Mouse (Mus musculus) adrenal gland (tissue): ENCODE measurements at regions not wholly inside any gene's neighbourhood (a gene's known extent, or its start where the extent isn't known, plus 50 kb on each side); places are given as distances from the start of the nearest gene placed in this dataset.

Experiments used
- intact Hi-C: fragments of 180-260 bp; cut with DNase I; formaldehyde crosslinking; loops from one replicate; pipeline ENCODE4 v1.15.1; 2025

DNA sequence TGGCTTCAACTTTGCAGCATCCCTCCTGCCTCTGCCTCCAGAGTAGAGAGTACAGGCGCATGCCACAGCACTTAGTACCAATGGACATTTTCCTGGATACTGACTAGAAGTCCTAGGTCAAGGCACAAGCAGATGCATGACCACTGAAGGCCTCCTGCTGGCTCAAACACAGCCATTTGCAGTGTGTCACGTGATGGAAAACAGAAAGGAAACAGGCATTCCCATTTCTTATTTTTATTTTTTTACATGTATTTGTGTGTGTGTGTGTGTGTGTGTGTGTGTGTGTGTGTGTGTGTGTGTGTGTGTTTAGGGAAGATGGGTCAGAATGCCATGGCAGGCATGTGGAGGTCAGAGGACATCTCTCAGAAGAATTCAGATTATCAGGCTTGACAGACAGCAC, 65.6 kb downstream of the Thap12 start:
- intact Hi-C loops, result no loop called here

DNA sequence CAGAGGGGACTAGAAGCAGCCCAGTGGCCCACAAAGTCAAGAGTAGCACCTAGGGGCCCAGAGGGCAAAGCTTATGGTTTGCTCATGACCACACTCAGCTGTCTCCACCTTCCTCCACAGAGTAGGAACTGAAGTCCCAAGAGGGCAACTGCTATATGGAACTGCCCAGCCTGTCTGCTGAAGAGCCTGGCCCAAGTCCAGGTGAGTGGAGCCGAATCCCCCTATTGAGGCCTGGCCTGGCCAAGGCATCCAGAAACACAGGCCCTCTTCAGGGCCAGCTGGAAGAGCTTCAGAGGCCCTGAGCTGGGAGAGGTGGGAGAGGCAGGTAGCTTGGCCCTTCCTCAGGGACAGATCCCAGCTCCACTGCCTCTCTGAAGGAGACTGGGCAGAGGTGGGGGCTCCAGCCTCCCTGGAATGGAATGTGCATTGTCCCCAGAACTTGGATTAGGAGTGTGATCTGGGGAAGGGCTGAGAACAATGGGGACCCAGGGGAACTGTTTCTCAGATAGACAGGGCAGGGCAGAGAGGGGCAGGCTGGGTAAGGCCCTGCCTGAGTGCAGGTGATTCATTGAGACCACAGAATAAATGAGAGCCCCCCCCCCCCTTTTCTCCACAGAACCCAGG, 65.7 kb upstream of the Wnt11 start:
- intact Hi-C loops, result no loop called here

DNA sequence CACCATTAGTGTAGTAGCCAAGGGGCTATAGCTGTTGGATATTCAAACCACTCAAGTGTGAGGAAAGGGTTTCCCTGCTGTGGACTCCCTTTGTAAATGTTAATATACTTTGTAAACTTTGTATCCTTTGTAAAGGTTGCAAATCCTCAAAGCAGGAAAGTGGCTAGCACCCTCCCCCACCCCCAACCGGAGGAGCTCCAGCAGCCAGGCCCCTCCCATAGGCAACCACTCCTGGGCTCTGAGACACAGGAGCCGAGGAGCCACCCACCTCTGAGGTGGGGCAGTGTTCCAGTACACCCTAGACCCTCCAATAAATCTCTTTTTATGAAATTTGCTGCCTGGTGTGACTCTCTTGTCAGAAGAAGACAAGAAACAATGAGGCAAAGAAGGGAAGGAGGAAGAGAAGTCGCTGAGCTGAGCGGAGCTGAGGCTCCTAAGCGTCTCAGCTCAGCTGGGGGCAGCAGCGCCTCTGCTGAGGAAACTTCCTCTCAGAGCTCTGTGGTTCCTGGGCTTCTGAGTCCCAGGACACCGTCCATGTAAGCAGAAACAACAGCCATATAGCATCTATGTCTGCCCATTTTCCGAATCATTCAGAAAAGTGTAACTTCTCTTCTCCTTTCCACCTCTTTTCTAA, 64.5 kb upstream of the Wnt11 start:
- intact Hi-C loops, result no loop called here

DNA sequence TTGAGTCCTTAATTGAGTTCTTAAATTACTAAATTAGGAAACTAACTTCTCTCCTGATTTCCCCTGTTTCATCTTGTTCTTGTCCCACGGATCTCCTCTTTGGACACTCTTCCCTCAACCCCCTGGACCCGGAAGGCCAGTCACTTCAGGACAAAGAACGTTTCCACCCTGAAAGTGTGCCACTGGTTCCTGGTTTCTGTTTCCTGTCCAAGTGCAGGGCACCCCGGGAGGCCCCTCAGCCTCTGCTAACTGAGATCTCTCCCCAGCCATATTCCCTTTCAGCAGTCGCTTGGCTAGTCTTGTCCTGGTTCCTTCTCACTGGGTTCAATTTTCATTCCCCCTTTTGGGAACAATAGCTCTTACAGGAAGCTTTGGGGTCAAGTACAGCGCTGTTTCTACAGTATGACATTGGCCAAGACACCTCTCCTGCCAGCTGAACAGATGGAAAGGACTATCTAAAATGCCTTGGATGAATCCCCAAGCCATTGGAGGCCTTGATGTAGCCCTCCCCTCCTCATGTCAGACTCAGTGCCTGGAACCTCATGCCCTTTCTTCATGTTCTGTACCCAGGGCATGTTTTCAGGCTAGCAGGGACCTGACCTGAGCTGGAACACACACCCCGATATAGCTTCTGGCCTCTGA, 63.7 kb upstream of the Wnt11 start:
- intact Hi-C loops, result no loop called here

DNA sequence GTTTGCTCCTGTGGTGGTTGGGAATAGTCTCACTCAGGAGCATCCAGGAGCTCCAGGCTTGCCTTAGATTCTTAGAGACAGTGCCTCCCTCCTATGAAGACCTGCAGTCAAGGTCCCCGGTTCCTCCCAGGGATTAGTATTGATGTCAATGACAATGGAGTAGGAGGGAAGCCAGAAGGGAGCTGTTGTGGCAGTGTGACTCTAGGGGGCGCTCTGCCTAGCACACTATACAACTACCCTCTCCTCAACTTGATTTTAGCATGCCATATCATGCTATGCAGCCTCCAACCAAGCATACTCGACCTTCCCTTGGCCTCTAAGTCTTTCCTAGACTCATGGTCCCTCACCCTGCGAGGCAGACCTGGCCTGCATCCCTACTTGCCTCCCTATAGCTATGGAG, 60.3 kb upstream of the Wnt11 start:
- intact Hi-C loops, result no loop called here

DNA sequence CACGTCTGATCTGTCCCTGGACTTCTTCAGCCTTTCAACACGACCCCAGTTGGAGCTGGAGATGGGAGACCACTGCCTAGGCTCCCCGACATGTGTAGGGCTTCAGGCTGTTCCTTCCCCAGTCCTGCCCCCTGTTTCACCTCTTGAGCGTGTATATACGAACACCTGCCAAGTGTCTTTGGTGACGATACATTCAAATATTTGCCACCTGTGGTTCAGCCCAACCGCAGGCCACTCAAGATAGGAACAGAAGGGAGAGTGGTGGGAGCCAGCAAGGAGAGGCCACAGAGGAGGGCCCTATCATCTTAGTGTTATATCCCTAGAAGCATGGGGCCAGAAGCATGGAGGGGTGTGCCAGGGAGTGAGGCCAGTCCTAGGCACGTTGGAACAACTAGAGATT, 59.9 kb upstream of the Wnt11 start:
- intact Hi-C loops, result loop anchor here (5.0 kb wide), 1 partner anchor 33 kb away; no protein-coding TSS in a partner anchor

DNA sequence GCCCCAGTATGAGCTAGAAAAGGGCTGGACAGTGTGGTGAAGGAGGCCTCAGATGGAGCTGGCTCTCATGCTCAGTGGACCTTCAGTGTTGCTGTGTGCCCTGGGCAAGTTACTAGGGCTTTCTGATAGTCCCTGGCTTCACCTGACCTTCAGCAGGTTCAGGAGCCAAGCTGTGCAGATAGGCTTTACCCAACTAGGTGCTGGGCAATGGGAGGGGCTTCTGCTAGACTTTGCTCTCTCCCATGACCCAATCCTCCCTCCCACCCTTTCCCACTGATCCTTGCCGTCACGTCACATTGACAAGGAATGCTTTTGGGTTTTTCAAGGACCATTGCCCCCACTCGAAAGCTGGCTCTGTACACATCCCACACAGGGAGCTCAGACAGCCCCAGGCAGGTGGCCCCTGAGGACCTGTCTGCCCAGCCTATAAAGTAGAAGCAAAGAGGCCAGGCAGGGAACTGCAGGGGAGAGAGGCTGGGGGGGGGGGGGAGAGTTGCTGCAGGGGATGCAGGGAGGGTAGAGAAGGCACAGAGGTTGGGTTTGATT, 57.5 kb upstream of the Wnt11 start:
- intact Hi-C loops, result loop anchor here (5.0 kb wide), 1 partner anchor 35 kb away; no protein-coding TSS in a partner anchor

DNA sequence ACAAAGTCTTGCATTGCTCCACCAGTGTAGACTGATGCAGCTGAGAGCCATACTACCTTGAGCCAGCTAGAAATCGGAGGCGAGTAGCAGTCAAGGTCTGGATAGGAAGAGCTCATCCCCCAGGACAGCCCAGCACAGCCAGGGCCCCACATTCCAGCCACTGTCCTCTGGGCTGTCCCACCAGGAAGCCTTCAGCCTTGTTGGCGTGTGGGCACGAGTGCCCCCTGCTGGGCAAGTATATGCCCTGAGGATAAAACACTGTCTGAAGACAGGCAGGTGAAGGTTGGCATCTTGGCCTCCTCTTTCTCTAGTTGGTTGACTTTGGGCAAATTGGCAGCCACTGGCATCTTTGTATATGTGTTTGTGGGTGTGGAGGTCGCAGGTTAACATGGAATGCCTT, 56.0 kb upstream of the Wnt11 start:
- intact Hi-C loops, result loop anchor here (5.0 kb wide), 1 partner anchor 37 kb away; no protein-coding TSS in a partner anchor

DNA sequence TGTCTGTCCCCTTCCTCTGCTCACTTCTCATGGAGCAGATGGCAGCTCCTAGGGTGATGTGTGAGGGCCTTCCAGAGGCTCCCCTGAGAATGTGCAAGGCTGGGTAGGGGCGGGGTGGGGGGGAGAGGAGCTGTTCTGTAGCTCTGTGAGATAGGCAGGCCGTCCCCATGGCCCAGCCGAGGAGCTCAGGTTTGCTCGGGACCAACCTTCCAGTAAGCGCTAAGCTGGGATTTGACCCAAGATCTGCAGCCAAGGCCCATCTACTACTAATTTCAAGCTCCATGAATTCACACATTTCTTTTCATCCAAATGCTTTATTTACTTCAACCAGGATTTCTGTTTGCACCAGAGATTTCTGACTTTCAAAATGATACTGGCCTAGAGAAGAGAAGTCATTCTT, 51.4 kb upstream of the Wnt11 start:
- intact Hi-C loops, result no loop called here

DNA sequence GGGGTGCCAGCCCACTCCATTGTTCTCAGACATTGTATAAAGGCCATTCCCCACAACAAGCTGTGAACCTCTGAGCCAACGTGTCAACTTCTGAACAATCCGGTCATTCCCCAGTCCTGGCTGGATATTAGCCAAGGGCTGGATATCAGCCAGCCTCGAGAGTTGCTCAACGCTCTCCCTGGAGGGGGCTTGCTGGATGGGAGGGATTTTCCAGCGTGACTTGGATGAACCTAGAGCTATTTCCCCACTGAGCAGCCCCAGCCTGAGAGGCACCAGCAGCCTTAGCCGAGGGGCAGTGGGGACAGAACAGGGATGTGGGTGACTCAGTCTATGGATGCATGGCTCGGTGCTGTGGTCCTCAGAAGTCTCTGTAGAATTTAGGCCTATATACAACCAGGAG, 51.0 kb upstream of the Wnt11 start:
- intact Hi-C loops, result no loop called here

DNA sequence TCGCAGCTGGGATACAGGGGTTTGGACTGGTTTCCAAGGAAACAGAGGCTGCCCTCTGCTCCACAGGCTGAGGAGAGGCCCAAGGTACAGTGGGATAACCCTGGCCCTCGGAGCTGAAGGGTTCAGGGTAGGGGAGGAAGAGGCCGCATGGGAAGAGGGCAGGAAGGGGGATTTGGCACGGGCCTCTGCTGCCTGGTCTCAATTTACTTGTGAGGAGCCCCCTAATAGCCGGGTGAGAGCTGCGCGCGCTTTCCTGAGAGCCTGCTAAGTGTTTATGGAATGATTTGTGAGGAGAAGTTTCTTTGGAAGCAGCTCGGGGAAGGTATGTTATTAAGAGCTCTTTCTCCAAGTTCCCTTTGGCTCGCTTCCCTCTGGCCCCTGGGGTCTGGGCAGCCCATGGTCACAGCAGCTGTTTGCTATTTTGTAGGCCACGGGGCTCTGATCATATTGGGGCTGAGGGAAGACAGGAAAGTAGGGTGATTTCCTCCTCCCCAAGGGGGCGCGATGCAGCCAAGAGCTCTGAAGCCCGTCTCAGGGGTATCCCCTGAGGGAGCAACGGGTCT, 50.5 kb upstream of the Wnt11 start:
- intact Hi-C loops, result no loop called here
